Mouse (Mus musculus): ENCODE measurements around the gene Fam89b. TPM values are rescaled to one million over a fixed set of nuclear protein-coding genes. Genes with fewer than 3 reads are reported as not detected.

Fam89b gene
- polyA plus RNA-seq, 1 experiment from 2014 or later, result 158 TPM

DNA sequence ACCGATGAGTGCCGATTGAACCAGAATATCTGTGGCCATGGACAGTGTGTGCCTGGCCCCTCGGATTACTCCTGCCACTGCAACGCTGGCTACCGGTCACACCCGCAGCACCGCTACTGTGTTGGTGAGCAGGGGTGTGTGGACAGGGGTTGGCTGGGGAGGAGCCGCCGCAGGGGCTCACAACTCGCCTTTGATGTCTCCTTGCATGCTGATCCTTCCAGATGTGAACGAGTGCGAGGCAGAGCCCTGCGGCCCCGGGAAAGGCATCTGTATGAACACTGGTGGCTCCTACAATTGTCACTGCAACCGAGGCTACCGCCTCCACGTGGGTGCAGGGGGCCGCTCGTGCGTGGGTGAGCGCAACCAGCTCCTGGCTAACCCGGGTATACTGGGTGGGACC, 21.5 kb upstream of the Fam89b start:
- no peak for ATAC-seq (replicated peaks)
- Histone ChIP-seq H3K36me3 (replicated peaks) (no peaks in the 10 kb centered on the region), H3K27ac (no peak overlapping the region), H3K4me2 (no peak overlapping the region), H3K4me1 (peaks cover 21% of the 10 kb centered on the region), H3K9me3 (no peaks in the 10 kb centered on the region), H3K27me3 (replicated peaks) (peaks cover 51% of the 10 kb centered on the region), H3K9ac (no peak overlapping the region), H3K4me3 (no peak overlapping the region)
- 7% methylated on average over 22 of the region's 22 CpGs for WGBS

- Histone ChIP-seq H3K4me1 (peaks cover 28% of the 10 kb centered on the region), H3K27me3 (replicated peaks) (peaks cover 54% of the 10 kb centered on the region), H3K36me3 (replicated peaks) (no peaks in the 10 kb centered on the region), H3K9me3 (no peaks in the 10 kb centered on the region), H3K9ac (no peak overlapping the region), H3K4me3 (no peak overlapping the region), H3K27ac (no peak overlapping the region), H3K4me2 (no peak overlapping the region)
- 84% methylated on average over 6 of the region's 6 CpGs for WGBS
- ATAC-seq (replicated peaks), result no peak
Measured at GRCm38 (mm10) chr19:5749476-5749875, 20.0 kb upstream of the Fam89b start.

GRCm38 (mm10) chr19:5746907-5747363, 17.5 kb upstream of the Fam89b start:
- no peak overlapping the region for H3K9ac ChIP-seq
- H3K9me3 ChIP-seq, result no peaks in the 10 kb centered on the region
- H3K4me1 ChIP-seq, result peaks cover 36% of the 10 kb centered on the region
- 26% methylated on average over 12 of the region's 12 CpGs for WGBS
- ATAC-seq (replicated peaks), result no peak
- H3K27me3 ChIP-seq (replicated peaks), result peaks cover 42% of the 10 kb centered on the region
- peak overlapping the region; percentile 52; the same call in 1 of the 2 replicates for H3K4me2 ChIP-seq
- H3K27ac ChIP-seq, result no peak overlapping the region
- H3K4me3 ChIP-seq, result no peak overlapping the region
- H3K36me3 ChIP-seq (replicated peaks), result no peaks in the 10 kb centered on the region

GRCm38 (mm10) chr19:5745756-5746710, 16.6 kb upstream of the Fam89b start:
- WGBS, result 5% methylated on average over 36 of the region's 36 CpGs
- Histone ChIP-seq H3K4me1 (peaks cover 38% of the 10 kb centered on the region), H3K9me3 (no peaks in the 10 kb centered on the region), H3K4me3 (peak overlapping the region; percentile 26), H3K9ac (peak overlapping the region; percentile 23), H3K27me3 (replicated peaks) (peaks cover 33% of the 10 kb centered on the region), H3K4me2 (peak overlapping the region; percentile 52), H3K27ac (no peak overlapping the region), H3K36me3 (replicated peaks) (no peaks in the 10 kb centered on the region)
- ATAC-seq (replicated peaks), result no peak

DNA sequence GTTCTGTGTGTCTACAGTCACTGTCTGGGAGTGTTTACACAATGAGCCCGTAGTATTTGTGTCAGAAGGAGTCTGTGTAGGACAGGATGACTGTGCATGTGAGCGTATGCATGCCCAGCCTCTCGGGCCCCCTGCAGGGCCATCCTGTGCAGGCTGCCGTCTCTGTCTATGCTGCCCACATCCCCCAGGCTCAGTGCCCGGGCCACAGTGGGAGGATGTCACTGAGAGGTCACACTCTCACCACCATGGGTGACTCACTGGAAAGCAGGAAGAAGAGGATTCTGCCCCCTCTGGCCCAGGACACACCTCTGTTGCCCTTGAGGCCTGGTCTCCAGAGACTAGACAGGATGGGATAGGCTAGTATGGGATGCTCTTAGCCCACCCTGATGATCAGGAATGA, 14.1 kb upstream of the Fam89b start:
- no peaks in the 10 kb centered on the region for H3K36me3 ChIP-seq (replicated peaks)
- no peak overlapping the region for H3K9ac ChIP-seq
- H3K4me3 ChIP-seq, result no peak overlapping the region
- H3K4me2 ChIP-seq, result peak overlapping the region; percentile 89; the same call in 1 of the 2 replicates
- ATAC-seq (replicated peaks), result no peak
- H3K9me3 ChIP-seq, result no peaks in the 10 kb centered on the region
- no peak overlapping the region for H3K27ac ChIP-seq
- H3K27me3 ChIP-seq (replicated peaks), result peaks cover 20% of the 10 kb centered on the region
- 65% methylated on average over 5 of the region's 5 CpGs for WGBS
- peaks cover 37% of the 10 kb centered on the region for H3K4me1 ChIP-seq

- H3K9ac ChIP-seq, result peak overlapping the region; percentile 53
- peaks cover 37% of the 10 kb centered on the region for H3K4me1 ChIP-seq
- peak; percentile 47 for ATAC-seq (replicated peaks)
- H3K9me3 ChIP-seq, result no peaks in the 10 kb centered on the region
- H3K4me3 ChIP-seq, result peak overlapping the region; percentile 44
- H3K27me3 ChIP-seq (replicated peaks), result peaks cover 19% of the 10 kb centered on the region
- no peaks in the 10 kb centered on the region for H3K36me3 ChIP-seq (replicated peaks)
- WGBS, result 1% methylated on average over 32 of the region's 32 CpGs
- H3K4me2 ChIP-seq, result peak overlapping the region; percentile 89
- H3K27ac ChIP-seq, result peak overlapping the region; percentile 74
Measured at GRCm38 (mm10) chr19:5742241-5742641, 12.8 kb upstream of the Fam89b start.

GRCm38 (mm10) chr19:5741641-5742240, 12.3 kb upstream of the Fam89b start:
- H3K27me3 ChIP-seq (replicated peaks), result peaks cover 22% of the 10 kb centered on the region
- peak overlapping the region; percentile 53 for H3K9ac ChIP-seq
- peak; percentile 63 for ATAC-seq (replicated peaks)
- no peaks in the 10 kb centered on the region for H3K36me3 ChIP-seq (replicated peaks)
- peak overlapping the region; percentile 89 for H3K4me2 ChIP-seq
- WGBS, result 1% methylated on average over 55 of the region's 55 CpGs
- H3K4me1 ChIP-seq, result peaks cover 35% of the 10 kb centered on the region
- H3K4me3 ChIP-seq, result peak overlapping the region; percentile 44
- H3K9me3 ChIP-seq, result no peaks in the 10 kb centered on the region
- H3K27ac ChIP-seq, result peak overlapping the region; percentile 74

DNA sequence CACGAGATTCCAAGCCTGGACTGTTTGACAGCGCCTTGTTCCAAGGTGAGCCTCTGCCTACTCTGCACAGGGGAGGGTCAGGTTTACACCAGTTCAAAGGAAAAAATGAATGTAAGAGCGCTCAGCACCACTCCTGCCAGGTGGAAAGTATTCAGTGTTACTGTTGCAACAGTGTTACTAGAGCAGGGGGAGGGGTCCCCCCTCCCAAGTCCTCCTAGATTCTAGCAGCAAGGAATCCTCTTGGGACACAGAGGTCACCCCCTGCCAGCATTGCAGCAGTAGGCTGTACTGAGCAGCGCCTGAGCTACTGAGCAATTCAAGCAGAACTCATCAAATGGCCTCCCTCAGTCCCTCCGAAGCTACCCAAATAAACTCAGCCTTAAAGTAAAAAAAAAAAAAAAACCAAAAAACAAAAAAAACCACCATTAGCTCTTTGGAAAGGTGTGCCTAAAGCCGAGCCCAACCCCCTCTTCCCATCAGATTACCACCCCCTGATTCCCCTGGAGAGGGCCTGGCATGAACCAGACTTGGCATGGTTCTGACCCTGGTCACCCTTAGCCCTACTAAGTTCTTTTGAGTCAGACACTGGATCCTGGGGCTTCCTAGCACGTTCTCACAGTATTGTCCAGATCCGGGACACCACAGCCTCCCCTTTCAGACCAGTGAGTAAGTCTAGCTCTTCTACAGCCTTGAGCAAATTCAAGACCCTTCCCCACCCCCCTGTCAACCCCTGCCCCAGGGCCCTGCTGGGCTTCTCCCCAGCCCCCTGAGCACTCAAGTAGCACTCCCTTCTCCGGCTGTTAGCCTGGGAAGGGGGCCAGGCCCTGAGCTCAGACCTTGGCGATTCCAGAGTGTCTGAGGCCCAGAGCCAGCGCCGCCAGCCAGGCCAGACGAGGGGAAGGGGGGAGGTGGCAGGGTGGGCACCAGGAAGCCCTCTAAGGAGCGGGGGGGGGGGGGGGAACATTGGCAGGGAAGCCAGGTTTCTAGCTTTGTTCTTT, 11.2 kb upstream of the Fam89b start, which contains the start of gene Ltbp3:
TSS of gene Ltbp3 (plus strand) at position 585 of the 998 bp plus-strand sequence.
- Histone ChIP-seq H3K4me2 (peak within 1 kb of the TSS; percentile 89), H3K4me1 (peaks cover 24% of the 10 kb centered on the region), H3K9me3 (no peaks in the 10 kb centered on the region), H3K4me3 (peak within 1 kb of the TSS; percentile 44), H3K9ac (peak within 1 kb of the TSS; percentile 53), H3K36me3 (replicated peaks) (no peaks in the 10 kb centered on the region), H3K27ac (peak within 1 kb of the TSS; percentile 74), H3K27me3 (replicated peaks) (peaks cover 29% of the 10 kb centered on the region)
- peak; percentile 40 for ATAC-seq (replicated peaks)
- 12% methylated on average over 14 of the region's 14 CpGs for WGBS

- Histone ChIP-seq H3K4me1 (peaks cover 20% of the 10 kb centered on the region), H3K4me2 (no peak overlapping the region), H3K27ac (no peak overlapping the region), H3K36me3 (replicated peaks) (no peaks in the 10 kb centered on the region), H3K9ac (no peak overlapping the region), H3K9me3 (no peaks in the 10 kb centered on the region), H3K4me3 (no peak overlapping the region), H3K27me3 (replicated peaks) (peaks cover 20% of the 10 kb centered on the region; the same call in 1 of the 2 replicates)
- no peak for ATAC-seq (replicated peaks)
- WGBS, result 58% methylated on average over 2 of the region's 2 CpGs
Measured at GRCm38 (mm10) chr19:5739446-5739845, 10.0 kb upstream of the Fam89b start.

GRCm38 (mm10) chr19:5734325-5734724, 4.9 kb upstream of the Fam89b start:
- no peaks in the 10 kb centered on the region for H3K9me3 ChIP-seq
- H3K4me1 ChIP-seq, result peaks cover 23% of the 10 kb centered on the region
- no peak overlapping the region for H3K27ac ChIP-seq
- no peaks in the 10 kb centered on the region for H3K36me3 ChIP-seq (replicated peaks)
- no peak overlapping the region for H3K4me3 ChIP-seq
- no peak for ATAC-seq (replicated peaks)
- no peak overlapping the region for H3K9ac ChIP-seq
- WGBS, result 87% methylated on average over 9 of the region's 9 CpGs
- no peak overlapping the region for H3K4me2 ChIP-seq
- H3K27me3 ChIP-seq (replicated peaks), result peaks cover 11% of the 10 kb centered on the region; the same call in 1 of the 2 replicates

DNA sequence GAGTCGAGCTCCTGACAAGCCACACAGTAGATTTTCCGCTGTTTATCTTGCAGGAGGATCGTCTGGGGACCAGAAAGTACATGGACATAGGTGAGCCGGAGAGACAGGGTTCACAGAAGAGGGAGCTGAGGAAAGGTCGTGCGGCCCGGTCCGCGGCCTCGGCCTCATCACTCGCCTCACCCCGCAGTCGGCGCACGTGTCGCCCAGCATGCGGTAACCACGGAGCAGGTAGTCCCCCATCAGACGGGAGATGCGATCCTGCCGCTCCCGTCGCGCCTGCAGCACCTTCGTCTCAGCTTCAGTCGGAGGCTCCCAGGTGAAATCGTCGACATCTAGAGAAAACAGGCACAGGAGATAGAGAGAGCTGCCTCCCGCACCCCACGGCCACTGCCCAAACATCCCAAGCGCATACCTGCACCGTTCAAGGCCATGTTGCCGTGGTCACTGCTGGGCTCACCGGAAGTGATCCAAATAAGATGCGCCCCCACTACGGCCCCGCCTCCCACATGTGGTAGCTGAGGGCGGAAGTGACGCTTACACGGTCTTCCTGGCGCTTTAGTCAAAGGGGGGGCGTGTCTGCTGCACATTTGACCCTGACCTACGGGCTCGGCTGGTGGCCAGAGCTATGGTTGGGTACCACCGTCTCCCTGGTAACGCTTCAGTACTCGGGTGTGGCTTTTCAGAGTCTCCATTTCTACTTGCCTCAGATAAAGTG, 2.0 kb upstream of the Fam89b start:
- Histone ChIP-seq H3K27ac (peak overlapping the region; percentile 74), H3K4me2 (peak overlapping the region; percentile 97), H3K36me3 (replicated peaks) (no peaks in the 10 kb centered on the region), H3K4me1 (peaks cover 45% of the 10 kb centered on the region), H3K4me3 (peak overlapping the region; percentile 72), H3K9ac (peak overlapping the region; percentile 70), H3K9me3 (no peaks in the 10 kb centered on the region), H3K27me3 (replicated peaks) (0 out of 2 replicates have a peak, but pooled peaks cover 5% of the 10 kb centered on the region)
- 2% methylated on average over 47 of the region's 47 CpGs for WGBS
- peak; percentile 87 for ATAC-seq (replicated peaks)
